Mouse (Mus musculus) MEL (cell line): ENCODE measurements at regions not wholly inside any gene's neighbourhood (a gene's known extent, or its start where the extent isn't known, plus 50 kb on each side); places are given as distances from the start of the nearest gene placed in this dataset.
A peak's percentile ranks its signal among the peaks of the same experiment; 100 is the strongest.

Experiments used
- DNase-seq: peaks from one replicate; pipeline ENCODE4 v3.0.0; 2011; ENCODE audit warnings: low read depth, low spot score
- H3K27ac ChIP-seq: 2 replicates; pipeline ENCODE4 v1.5.1; 2012; ENCODE audit warnings: low read depth, mild to moderate bottlenecking, control low read depth, low read length, moderate library complexity; ENCODE audit not compliant: control insufficient read depth
- H3K27me3 ChIP-seq, 2 experiments: fragments of 150-350 bp in 1 of 2; sonication (generic) in 1 of 2; 2 replicates each; pipeline ENCODE4 v1.6.1; 2012; ENCODE audit warnings: low read length in 2 of 2, mild to moderate bottlenecking in 2 of 2, improper control_type of control experiment in 1 of 2, moderate library complexity in 1 of 2; ENCODE audit not compliant: insufficient read depth in 2 of 2, control insufficient read depth in 1 of 2
- H3K36me3 ChIP-seq, 2 experiments: 2 replicates each; pipeline ENCODE4 v1.6.1; 2012 to 2014; ENCODE audit warnings: low read length in 2 of 2, improper control_type of control experiment in 1 of 2, inconsistent platforms in 1 of 2, mild to moderate bottlenecking in 1 of 2; ENCODE audit not compliant: insufficient read depth in 2 of 2, control insufficient read depth in 1 of 2
- H3K4me1 ChIP-seq, 2 experiments: fragments of 150-350 bp in 1 of 2; sonication (generic) in 1 of 2; 2 replicates each; pipeline ENCODE4 v1.6.1; 2012; ENCODE audit warnings: low read length in 2 of 2, improper control_type of control experiment in 1 of 2, mild to moderate bottlenecking in 1 of 2; ENCODE audit not compliant: insufficient read depth in 2 of 2, control insufficient read depth in 1 of 2
- H3K4me3 ChIP-seq, 2 experiments: fragments of 150-350 bp in 1 of 2; sonication (generic) in 1 of 2; 2 replicates each; pipeline ENCODE4 v1.5.1; 2012; ENCODE audit warnings: low read depth in 2 of 2, low read length in 2 of 2, mild to moderate bottlenecking in 2 of 2, moderate library complexity in 2 of 2, control low read depth in 1 of 2, improper control_type of control experiment in 1 of 2; ENCODE audit not compliant: control insufficient read depth in 1 of 2, insufficient read depth in 1 of 2
- H3K79me2 ChIP-seq: 2 replicates; pipeline ENCODE4 v1.6.1; 2012; ENCODE audit warnings: mild to moderate bottlenecking, low read length, moderate library complexity; ENCODE audit not compliant: control insufficient read depth, poor library complexity, insufficient read depth
- H3K9ac ChIP-seq: 2 replicates; pipeline ENCODE4 v1.6.1; 2012; ENCODE audit warnings: low read depth, mild to moderate bottlenecking, control low read depth, low read length, moderate library complexity; ENCODE audit not compliant: control insufficient read depth, poor library complexity, severe bottlenecking
- H3K9me3 ChIP-seq: fragments of 150-350 bp; sonication (generic); replicated peaks from 2 replicates; pipeline ENCODE4 v1.6.1; 2012; ENCODE audit warnings: mild to moderate bottlenecking, low read length, improper control_type of control experiment, moderate library complexity; ENCODE audit not compliant: insufficient read depth
- BHLHE40 ChIP-seq: IDR thresholded peaks from 2 replicates; pipeline ENCODE4 v1.6.1; 2012; ENCODE audit warnings: low read depth, mild to moderate bottlenecking, inconsistent platforms, low read length, improper control_type of control experiment, borderline replicate concordance
- CTCF ChIP-seq, 3 experiments: IDR thresholded peaks in 2 of 3; conservative IDR thresholded peaks in 1 of 3; 2 replicates each; pipeline ENCODE4 v1.5.1; 2011 to 2012; ENCODE audit warnings: low read length in 3 of 3, low read depth in 2 of 3, mild to moderate bottlenecking in 2 of 3, improper control_type of control experiment in 1 of 3, inconsistent platforms in 1 of 3, mixed read lengths in 1 of 3, moderate library complexity in 1 of 3; ENCODE audit not compliant: control insufficient read depth in 1 of 3, insufficient read depth in 1 of 3, poor library complexity in 1 of 3, severe bottlenecking in 1 of 3
- E2F4 ChIP-seq: IDR thresholded peaks from 2 replicates; pipeline ENCODE4 v1.6.1; 2011; ENCODE audit warnings: low read depth, low read length, improper control_type of control experiment, borderline replicate concordance
- GATA1 ChIP-seq: IDR thresholded peaks from 2 replicates; pipeline ENCODE4 v1.6.1; 2011; ENCODE audit warnings: low read depth, low read length, improper control_type of control experiment
- JUND ChIP-seq: IDR thresholded peaks from 2 replicates; pipeline ENCODE4 v1.6.1; 2011; ENCODE audit warnings: low read depth, mild to moderate bottlenecking, improper control_type of control experiment, low read length
- KAT2A ChIP-seq: conservative IDR thresholded peaks from 2 replicates; pipeline ENCODE4 v1.6.1; 2012; ENCODE audit warnings: low read depth, low read length, improper control_type of control experiment, inconsistent platforms
- MAFK ChIP-seq: IDR thresholded peaks from 2 replicates; pipeline ENCODE4 v1.6.1; 2011; ENCODE audit warnings: low read depth, mild to moderate bottlenecking, low read length, improper control_type of control experiment, borderline replicate concordance
- MYB ChIP-seq: IDR thresholded peaks from 2 replicates; pipeline ENCODE4 v1.6.1; 2011; ENCODE audit warnings: mild to moderate bottlenecking, low read depth, low read length, improper control_type of control experiment
- MYC ChIP-seq: IDR thresholded peaks from 2 replicates; pipeline ENCODE4 v1.6.1; 2011; ENCODE audit warnings: low read depth, mild to moderate bottlenecking, low read length, improper control_type of control experiment, moderate library complexity
- NRF1 ChIP-seq: IDR thresholded peaks from 2 replicates; pipeline ENCODE4 v1.6.1; 2014; ENCODE audit warnings: low read depth, mild to moderate bottlenecking, inconsistent platforms, low read length, improper control_type of control experiment, moderate library complexity; ENCODE audit not compliant: poor library complexity, insufficient read depth, severe bottlenecking
- POLR2A ChIP-seq, 2 experiments: IDR thresholded peaks; 2 replicates each; pipeline ENCODE4 v1.6.1; 2011 to 2012; ENCODE audit warnings: low read length in 2 of 2, mild to moderate bottlenecking in 2 of 2, control low read depth in 1 of 2, improper control_type of control experiment in 1 of 2, low read depth in 1 of 2, moderate library complexity in 1 of 2; ENCODE audit not compliant: control insufficient read depth in 1 of 2, insufficient read depth in 1 of 2, poor library complexity in 1 of 2
- POLR2AphosphoS5 ChIP-seq: IDR thresholded peaks from 2 replicates; pipeline ENCODE4 v1.6.1; 2012; ENCODE audit warnings: low read depth, borderline replicate concordance, mild to moderate bottlenecking, inconsistent platforms, low read length, moderate library complexity, mixed read lengths
- SMC3 ChIP-seq: IDR thresholded peaks from 2 replicates; pipeline ENCODE4 v1.6.1; 2011; ENCODE audit warnings: low read depth, low read length, improper control_type of control experiment
- TAL1 ChIP-seq: IDR thresholded peaks from 2 replicates; pipeline ENCODE4 v1.6.1; 2012; ENCODE audit warnings: mild to moderate bottlenecking, inconsistent platforms, low read length, moderate library complexity, mixed read lengths
- TBP ChIP-seq: IDR thresholded peaks from 2 replicates; pipeline ENCODE4 v1.8.0; 2011; ENCODE audit warnings: low read depth, low read length, improper control_type of control experiment
- USF2 ChIP-seq, 2 experiments: IDR thresholded peaks; 2 replicates each; pipeline ENCODE4 v1.6.1; 2011 to 2012; ENCODE audit warnings: improper control_type of control experiment in 2 of 2, low read length in 2 of 2, borderline replicate concordance in 1 of 2, inconsistent platforms in 1 of 2, low read depth in 1 of 2, mild to moderate bottlenecking in 1 of 2; ENCODE audit not compliant: insufficient read depth in 1 of 2
- ZKSCAN1 ChIP-seq: IDR thresholded peaks from 2 replicates; pipeline ENCODE4 v1.6.1; 2012; ENCODE audit warnings: low read depth, mild to moderate bottlenecking, inconsistent platforms, low read length, improper control_type of control experiment, moderate library complexity
- ZMIZ1 ChIP-seq: IDR thresholded peaks from 2 replicates; pipeline ENCODE4 v1.6.1; 2012; ENCODE audit warnings: low read depth, mild to moderate bottlenecking, inconsistent platforms, low read length, improper control_type of control experiment, moderate library complexity

DNA sequence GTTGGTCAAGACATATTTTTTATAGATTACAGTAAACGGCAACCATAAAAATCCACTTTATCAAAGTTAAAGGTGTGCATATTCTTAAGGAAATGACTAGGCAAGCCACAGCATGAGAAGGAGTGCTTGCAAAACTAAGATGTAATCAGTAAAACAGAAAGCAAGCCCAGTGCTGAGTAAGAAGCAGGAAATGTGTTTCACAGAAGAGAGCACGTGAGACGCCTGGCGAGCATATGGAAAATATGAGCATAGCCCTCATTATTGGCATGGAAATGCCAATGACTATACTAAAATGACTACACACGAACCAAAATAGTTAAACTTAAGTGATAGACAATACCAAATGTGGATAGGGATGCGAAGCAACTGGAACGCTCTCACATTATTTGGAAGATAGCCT is 123.2 kb upstream of the Max start:
- DNase-seq = peak; percentile 96
- Histone ChIP-seq H3K27ac (peak overlapping the region; percentile 100), H3K4me1 (peaks cover 58 to 69% of the 10 kb centered on the region in 2 experiments)

DNA sequence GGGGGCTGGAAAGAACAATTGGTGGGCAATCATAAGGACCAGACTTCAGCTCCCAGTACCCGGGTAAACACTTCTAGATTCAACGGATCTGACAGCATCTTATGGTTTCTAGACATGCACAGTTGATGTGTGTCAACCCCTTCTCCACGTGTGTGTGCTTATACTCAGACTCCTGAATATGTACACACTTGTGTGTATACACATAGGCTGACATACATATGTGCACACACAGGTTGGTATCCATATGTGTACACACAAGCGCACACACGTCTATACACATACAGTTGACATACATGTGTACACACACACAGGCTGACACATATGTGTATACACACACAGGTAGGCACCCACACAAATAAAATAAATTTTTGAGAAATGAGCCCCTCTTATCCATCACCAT is 122.7 kb upstream of the Max start:
- DNase-seq = peak; percentile 81
- Histone ChIP-seq H3K9me3 (no peaks in the 10 kb centered on the region), H3K27ac (peak overlapping the region; percentile 100), H3K4me1 (peaks cover 56 to 69% of the 10 kb centered on the region in 2 experiments), H3K9ac (peak overlapping the region; percentile 62), H3K79me2 (no peaks in the 10 kb centered on the region; the same call in 1 of the 2 replicates)
- no peak for TF ChIP-seq SMC3
- no peak for TF ChIP-seq MAFK
- 0 out of 2 replicates have a peak, but pooled peaks have one; percentile 45 for TF ChIP-seq POLR2AphosphoS5
- no peak for TF ChIP-seq ZMIZ1
- TF ChIP-seq, all 39 proteins: peak for 1
- Histone ChIP-seq H3K36me3 (peaks cover 0 to 78% of the 10 kb centered on the region in 2 experiments; a peak in 2 of 4 replicates), H3K27me3 (no peaks in the 10 kb centered on the region), H3K4me3 (peak overlapping the region in 1 of 2 experiments; percentile 23; a peak in 2 of 4 replicates)

More for the DNA sequence above, 123.2 kb upstream of the Max start:
- Histone ChIP-seq H3K4me3 (peak overlapping the region; percentile 14 to 23; a peak in 2 of 4 replicates), H3K9ac (peak overlapping the region; percentile 82), H3K36me3 (peaks cover 0 to 78% of the 10 kb centered on the region in 2 experiments; a peak in 2 of 4 replicates), H3K9me3 (no peaks in the 10 kb centered on the region), H3K27me3 (no peaks in the 10 kb centered on the region), H3K79me2 (no peaks in the 10 kb centered on the region; the same call in 1 of the 2 replicates)
- TF ChIP-seq MYC = no peak
- TF ChIP-seq POLR2A (IDR thresholded peaks at IDR 0.05; ENCODE audit: control insufficient read depth in 1 of 2, insufficient read depth in 1 of 2, low read depth in 1 of 2, low read length in 2 of 2, poor library complexity in 1 of 2) = peak in 1 of 2 experiments; percentile 69; a peak in 2 of 4 replicates
- TF ChIP-seq GATA1 = peak; percentile 94
- TF ChIP-seq KAT2A = no peak
- peak; percentile 67 for TF ChIP-seq TAL1
- TF ChIP-seq TBP = peak; percentile 86; the same call in 1 of the 2 replicates
- no peak for TF ChIP-seq JUND

DNA sequence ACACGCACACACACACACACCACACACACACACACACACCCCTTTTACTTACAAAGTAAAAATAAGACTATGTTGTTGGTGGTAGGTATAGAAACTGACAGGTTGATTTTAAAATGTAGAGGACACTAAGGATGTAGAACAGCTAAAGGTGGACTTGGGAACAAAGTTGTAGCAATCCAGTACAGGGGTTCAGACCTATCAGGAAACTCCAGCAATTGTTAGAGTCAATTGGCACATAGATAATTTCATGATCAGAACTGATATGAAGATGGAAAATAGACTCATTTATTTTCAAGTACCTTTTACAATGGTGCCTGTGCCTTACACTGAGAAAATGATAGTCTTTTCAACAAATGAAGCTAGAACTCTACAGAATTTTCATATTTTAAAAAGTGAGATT is 122.3 kb upstream of the Max start:
- Histone ChIP-seq H3K9ac (peak overlapping the region; percentile 62), H3K36me3 (peaks cover 0 to 76% of the 10 kb centered on the region in 2 experiments; a peak in 2 of 4 replicates), H3K27me3 (no peaks in the 10 kb centered on the region), H3K79me2 (no peaks in the 10 kb centered on the region; the same call in 1 of the 2 replicates), H3K4me3 (peak overlapping the region in 1 of 2 experiments; percentile 23; a peak in 2 of 4 replicates), H3K4me1 (peaks cover 56 to 65% of the 10 kb centered on the region in 2 experiments), H3K9me3 (no peaks in the 10 kb centered on the region), H3K27ac (peak overlapping the region; percentile 100)
- TF ChIP-seq E2F4 (no peak), BHLHE40 (no peak), NRF1 (no peak), ZKSCAN1 (no peak), USF2 (IDR thresholded peaks at IDR 0.05; ENCODE audit: borderline replicate concordance in 1 of 2, insufficient read depth in 1 of 2, low read depth in 1 of 2, low read length in 2 of 2) (no peak), MYB (no peak), CTCF (IDR thresholded peaks at IDR 0.05 in 2 of 3, conservative IDR thresholded peaks at IDR 0.05 in 1 of 3; ENCODE audit: control insufficient read depth in 1 of 3, insufficient read depth in 1 of 3, low read depth in 2 of 3, low read length in 3 of 3, poor library complexity in 1 of 3, severe bottlenecking in 1 of 3) (no peak), GATA1 (peak; percentile 82)
- DNase-seq = peak; percentile 68
